Mouse (Mus musculus): ENCODE measurements around the gene Tbca. TPM values are rescaled to one million over a fixed set of nuclear protein-coding genes. Genes with fewer than 3 reads are reported as not detected.

Gene Tbca
- polyA plus RNA-seq, 1 experiment from 2014 or later = 259 TPM

DNA sequence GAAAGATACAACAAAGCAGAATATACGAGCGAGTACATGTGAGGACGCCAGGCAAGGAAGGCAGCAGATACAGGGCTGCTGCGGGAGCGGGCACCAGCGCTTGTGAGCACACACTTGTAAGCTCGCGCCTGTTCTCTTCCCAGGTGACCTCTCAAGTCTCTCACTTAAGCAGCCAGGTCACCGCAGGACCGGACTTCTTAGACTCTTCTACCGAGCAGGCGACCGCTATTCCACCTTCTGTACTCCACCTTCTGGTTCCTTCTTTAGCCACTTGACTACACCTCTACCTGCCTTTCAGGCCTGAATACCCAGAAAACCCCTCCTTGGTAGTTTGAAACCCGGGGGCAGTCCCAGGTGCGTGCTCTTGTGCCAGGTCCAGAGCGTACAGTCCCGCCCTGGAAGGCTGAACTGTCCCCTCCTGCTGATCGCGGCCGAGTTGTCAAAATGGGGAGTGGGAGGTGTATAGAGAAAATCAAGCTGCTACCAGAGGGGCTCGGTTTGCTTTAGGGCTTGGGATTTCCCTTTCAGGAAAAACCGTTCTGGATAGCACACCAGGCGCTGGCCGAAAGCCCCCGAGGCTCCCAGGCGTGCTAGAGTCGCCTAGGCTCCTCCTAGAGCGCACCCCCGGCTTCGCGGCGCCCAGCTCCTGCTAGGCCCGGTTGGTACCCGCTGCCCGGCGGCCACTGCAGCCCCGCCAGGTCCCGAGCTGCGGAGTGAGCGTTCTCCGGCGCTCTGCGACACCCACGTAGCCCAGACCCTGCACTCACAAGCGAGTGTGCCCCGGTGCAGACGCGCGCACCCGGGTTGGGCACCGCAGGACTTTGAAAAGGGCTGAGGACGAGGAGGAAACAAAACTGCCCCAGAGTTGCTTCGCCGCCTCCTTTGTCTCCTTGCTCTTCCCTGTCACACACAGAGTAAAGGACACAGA lies 84.7 kb downstream of the Tbca start:
- 0 out of 2 replicates have a peak overlapping the region, but pooled peaks have one; percentile 10 for H3K9ac ChIP-seq (replicated peaks)
- ATAC-seq = peak; percentile 10; the same call in 1 of the 2 replicates
- peak overlapping the region; percentile 25; the same call in 1 of the 2 replicates for H3K4me2 ChIP-seq (replicated peaks)
- under 1% methylated on average over 54 of the region's 54 CpGs for WGBS
- H3K4me3 ChIP-seq (replicated peaks) = peak overlapping the region; percentile 8; the same call in 1 of the 2 replicates
- H3K27ac ChIP-seq = peak overlapping the region; percentile 26
- H3K36me3 ChIP-seq = no peaks in the 10 kb centered on the region
- peaks cover 11% of the 10 kb centered on the region; the same call in 1 of the 2 replicates for H3K4me1 ChIP-seq (replicated peaks)
- peaks cover 92% of the 10 kb centered on the region for H3K27me3 ChIP-seq
- no peaks in the 10 kb centered on the region for H3K9me3 ChIP-seq

DNA sequence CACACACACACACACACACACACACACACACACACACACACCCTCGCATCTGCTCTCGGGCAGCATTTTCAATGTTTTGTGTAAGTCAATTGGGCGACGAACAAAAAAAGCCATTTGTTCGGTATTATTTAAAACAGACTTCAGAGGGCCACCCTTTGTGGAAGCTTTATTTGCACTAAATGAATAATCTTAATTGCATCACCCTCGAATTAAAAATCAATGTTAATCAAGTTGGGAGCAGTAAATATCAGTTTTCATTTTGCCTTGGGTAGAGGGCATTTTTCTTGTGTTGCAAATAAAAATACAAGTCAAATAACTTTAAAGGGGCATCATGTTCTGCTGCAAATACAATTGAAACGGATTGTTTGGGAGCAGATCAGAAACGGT lies 85.3 kb downstream of the Tbca start:
- Histone ChIP-seq H3K4me1 (replicated peaks) (peaks cover 6% of the 10 kb centered on the region; the same call in 1 of the 2 replicates), H3K4me3 (replicated peaks) (no peak overlapping the region), H3K36me3 (no peaks in the 10 kb centered on the region), H3K9me3 (no peaks in the 10 kb centered on the region), H3K4me2 (replicated peaks) (no peak overlapping the region), H3K27me3 (peaks cover 86% of the 10 kb centered on the region), H3K9ac (replicated peaks) (no peak overlapping the region), H3K27ac (0 out of 2 replicates have a peak overlapping the region, but pooled peaks have one; percentile 26)
- WGBS = under 1% methylated on average over 8 of the region's 8 CpGs
- no peak for ATAC-seq

DNA sequence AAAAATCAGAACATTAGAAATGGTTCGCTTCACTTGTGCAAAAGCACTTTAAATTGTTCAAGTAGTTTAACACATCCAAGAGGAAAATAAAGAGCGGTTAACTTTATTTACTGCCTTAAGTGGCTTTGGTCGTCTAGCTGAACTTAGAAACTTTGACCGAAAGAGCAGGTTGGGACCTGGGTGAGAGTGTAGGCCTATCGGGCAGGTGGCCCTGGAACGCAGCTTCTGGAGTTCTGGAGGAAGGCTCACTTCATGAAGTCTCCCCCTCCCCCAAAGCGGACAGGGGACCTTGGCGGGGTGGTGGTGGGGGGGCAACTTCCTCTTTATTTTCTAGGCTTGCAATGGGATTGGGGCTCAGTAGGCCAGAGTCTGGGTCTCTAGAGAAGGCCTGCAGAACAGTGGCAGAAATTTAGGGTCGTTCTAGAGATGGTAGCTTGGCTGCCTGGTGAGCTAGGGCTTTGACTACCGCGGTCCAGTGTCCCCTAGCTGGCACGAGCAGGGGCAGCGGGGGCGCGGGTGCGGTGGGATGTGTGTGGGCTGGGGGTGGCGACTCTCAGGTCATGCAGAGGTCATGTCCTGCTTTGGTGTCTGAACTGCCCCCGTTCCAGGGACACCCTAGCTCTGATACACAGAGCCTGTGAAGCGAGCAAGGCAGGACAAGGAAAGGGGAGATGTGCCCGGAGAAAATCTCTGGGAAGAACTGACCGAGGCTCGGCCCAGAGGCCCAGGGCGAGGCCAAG lies 86.1 kb downstream of the Tbca start:
- peaks cover 81% of the 10 kb centered on the region for H3K27me3 ChIP-seq
- ATAC-seq = peak; percentile 58
- under 1% methylated on average over 23 of the region's 23 CpGs for WGBS

DNA sequence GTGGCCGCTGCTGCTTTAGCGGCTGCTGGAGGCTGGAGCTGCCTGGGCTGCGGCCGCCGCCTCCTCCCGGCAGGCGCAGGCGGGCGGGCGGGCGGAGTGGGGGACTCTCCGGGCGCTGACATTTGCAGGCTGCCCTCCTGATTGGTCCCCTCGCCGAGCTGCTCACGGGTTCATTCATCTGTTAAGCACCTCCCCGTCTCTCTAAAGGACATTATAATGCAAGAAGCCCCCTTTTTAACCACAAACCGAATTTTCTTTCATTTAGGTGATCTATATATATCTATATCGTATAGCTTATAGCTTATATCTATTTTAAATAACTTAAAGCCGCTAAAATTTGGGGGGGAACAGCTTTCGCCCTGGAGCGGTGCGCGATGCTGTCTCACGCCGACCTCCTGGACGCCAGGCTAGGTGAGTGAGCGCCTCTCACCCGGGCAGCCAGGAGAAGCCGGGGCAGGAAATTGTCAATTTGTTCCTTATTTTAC lies 86.7 kb downstream of the Tbca start, which contains the start of gene Otp:
Gene Otp (plus strand): TSS at position 207 of the 485 bp plus-strand sequence.
- WGBS = under 1% methylated on average over 29 of the region's 30 CpGs
- peak within 1 kb of the TSS; percentile 23; the same call in 1 of the 2 replicates for H3K4me3 ChIP-seq (replicated peaks)
- H3K4me2 ChIP-seq (replicated peaks) = no peak within 1 kb of the TSS

More for the DNA sequence above, 86.1 kb downstream of the Tbca start:
- no peaks in the 10 kb centered on the region for H3K36me3 ChIP-seq
- peaks cover 6% of the 10 kb centered on the region; the same call in 1 of the 2 replicates for H3K4me1 ChIP-seq (replicated peaks)
- no peak overlapping the region for H3K4me3 ChIP-seq (replicated peaks)
- H3K4me2 ChIP-seq (replicated peaks) = no peak overlapping the region
- H3K9ac ChIP-seq (replicated peaks) = no peak overlapping the region
- H3K27ac ChIP-seq = no peak overlapping the region
- H3K9me3 ChIP-seq = no peaks in the 10 kb centered on the region

GRCm38 (mm10) chr13:94876286-94877210 lies 87.8 kb downstream of the Tbca start:
- H3K27ac ChIP-seq = peak overlapping the region; percentile 39; the same call in 1 of the 2 replicates
- peaks cover 82% of the 10 kb centered on the region for H3K27me3 ChIP-seq
- WGBS = 1% methylated on average over 30 of the region's 30 CpGs
- peak overlapping the region; percentile 23 for H3K4me3 ChIP-seq (replicated peaks)
- 0 out of 2 replicates have a peak, but pooled peaks have one; percentile 28 for ATAC-seq
- H3K9me3 ChIP-seq = no peaks in the 10 kb centered on the region
- H3K4me1 ChIP-seq (replicated peaks) = peaks cover 6% of the 10 kb centered on the region; the same call in 1 of the 2 replicates
- H3K36me3 ChIP-seq = no peaks in the 10 kb centered on the region
- H3K9ac ChIP-seq (replicated peaks) = no peak overlapping the region; the same call in 1 of the 2 replicates
- no peak overlapping the region for H3K4me2 ChIP-seq (replicated peaks)

More for the DNA sequence above, 86.7 kb downstream of the Tbca start, which contains the start of gene Otp:
- ATAC-seq = peak; percentile 59
- no peaks in the 10 kb centered on the region for H3K36me3 ChIP-seq
- no peak within 1 kb of the TSS for H3K9ac ChIP-seq (replicated peaks)
- H3K27me3 ChIP-seq = peaks cover 81% of the 10 kb centered on the region
- no peak within 1 kb of the TSS for H3K27ac ChIP-seq
- no peaks in the 10 kb centered on the region for H3K9me3 ChIP-seq
- peaks cover 6% of the 10 kb centered on the region; the same call in 1 of the 2 replicates for H3K4me1 ChIP-seq (replicated peaks)

GRCm38 (mm10) chr13:94877211-94877590 lies 88.5 kb downstream of the Tbca start:
- Histone ChIP-seq H3K4me3 (replicated peaks) (peak overlapping the region; percentile 23), H3K9me3 (no peaks in the 10 kb centered on the region), H3K9ac (replicated peaks) (no peak overlapping the region), H3K36me3 (no peaks in the 10 kb centered on the region), H3K27me3 (peaks cover 82% of the 10 kb centered on the region), H3K4me2 (replicated peaks) (no peak overlapping the region), H3K4me1 (replicated peaks) (peaks cover 6% of the 10 kb centered on the region; the same call in 1 of the 2 replicates), H3K27ac (peak overlapping the region; percentile 39; the same call in 1 of the 2 replicates)
- under 1% methylated on average over 27 of the region's 27 CpGs for WGBS
- ATAC-seq = peak; percentile 40; the same call in 1 of the 2 replicates

- no peak overlapping the region for H3K27ac ChIP-seq
- peaks cover 13% of the 10 kb centered on the region for H3K4me1 ChIP-seq (replicated peaks)
- no peak overlapping the region for H3K9ac ChIP-seq (replicated peaks)
- H3K36me3 ChIP-seq = no peaks in the 10 kb centered on the region
- H3K9me3 ChIP-seq = no peaks in the 10 kb centered on the region
- H3K4me2 ChIP-seq (replicated peaks) = no peak overlapping the region
- 10% methylated on average over 10 of the region's 10 CpGs for WGBS
- H3K27me3 ChIP-seq = peaks cover 82% of the 10 kb centered on the region
- no peak overlapping the region; the same call in 1 of the 2 replicates for H3K4me3 ChIP-seq (replicated peaks)
- ATAC-seq = no peak
Observed at GRCm38 (mm10) chr13:94877991-94878745, 89.5 kb downstream of the Tbca start.

DNA sequence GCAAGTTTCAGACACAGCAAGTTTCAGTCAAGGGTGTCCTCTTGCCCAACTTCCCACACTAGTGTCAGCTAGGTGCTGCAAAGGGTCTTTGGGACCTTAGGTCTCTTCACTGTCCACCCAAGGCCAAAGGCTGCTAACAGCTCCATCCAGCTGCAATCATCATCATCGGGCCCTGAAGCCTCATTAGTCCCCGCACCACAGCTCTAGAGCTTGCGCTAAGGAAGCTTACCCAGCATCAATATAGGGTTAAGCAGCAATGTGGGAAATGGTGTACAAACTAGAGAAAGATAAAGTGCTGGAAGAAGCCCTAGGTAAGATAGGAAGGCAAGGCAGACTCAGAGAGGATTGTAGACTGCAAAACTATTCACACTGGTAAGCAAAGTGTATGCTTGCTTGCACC lies 92.5 kb downstream of the Tbca start:
- Histone ChIP-seq H3K27ac (no peak overlapping the region), H3K4me2 (replicated peaks) (no peak overlapping the region), H3K4me1 (replicated peaks) (peaks cover 22% of the 10 kb centered on the region), H3K9ac (replicated peaks) (no peak overlapping the region), H3K9me3 (no peaks in the 10 kb centered on the region), H3K27me3 (peaks cover 87% of the 10 kb centered on the region), H3K36me3 (no peaks in the 10 kb centered on the region), H3K4me3 (replicated peaks) (peak overlapping the region; percentile 3; the same call in 1 of the 2 replicates)
- no peak for ATAC-seq
- WGBS = 1% methylated on average over 3 of the region's 3 CpGs

- Histone ChIP-seq H3K27me3 (peaks cover 87% of the 10 kb centered on the region), H3K9ac (replicated peaks) (no peak overlapping the region), H3K36me3 (no peaks in the 10 kb centered on the region), H3K27ac (no peak overlapping the region), H3K4me2 (replicated peaks) (peak overlapping the region; percentile 64; the same call in 1 of the 2 replicates), H3K4me3 (replicated peaks) (peak overlapping the region; percentile 39; the same call in 1 of the 2 replicates), H3K4me1 (replicated peaks) (peaks cover 22% of the 10 kb centered on the region), H3K9me3 (no peaks in the 10 kb centered on the region)
- 2% methylated on average over 10 of the region's 10 CpGs for WGBS
- no peak for ATAC-seq
Observed at GRCm38 (mm10) chr13:94882221-94882620, 93.5 kb downstream of the Tbca start.

GRCm38 (mm10) chr13:94882711-94883145 lies 94.0 kb downstream of the Tbca start:
- Histone ChIP-seq H3K27me3 (peaks cover 87% of the 10 kb centered on the region), H3K4me2 (replicated peaks) (peak overlapping the region; percentile 64), H3K9ac (replicated peaks) (peak overlapping the region; percentile 41; the same call in 1 of the 2 replicates), H3K4me3 (replicated peaks) (peak overlapping the region; percentile 39), H3K4me1 (replicated peaks) (peaks cover 22% of the 10 kb centered on the region), H3K27ac (0 out of 2 replicates have a peak overlapping the region, but pooled peaks have one; percentile 26), H3K9me3 (no peaks in the 10 kb centered on the region), H3K36me3 (no peaks in the 10 kb centered on the region)
- peak; percentile 64 for ATAC-seq
- under 1% methylated on average over 36 of the region's 37 CpGs for WGBS

Data from midbrain, embryonic 13.5 days (tissue).